Mouse (Mus musculus): ENCODE data around the gene Mmp9.
A peak's percentile ranks its signal among the peaks of the same experiment; 100 is the strongest.

- TF ChIP-seq POLR2A (IDR thresholded peaks at IDR 0.05; ENCODE audit: low read depth, low read length): no peak
- TF ChIP-seq CTCF (conservative IDR thresholded peaks at IDR 0.05; ENCODE audit: insufficient read depth, insufficient read length, low read depth, low read length): 0 out of 2 replicates have a peak, but pooled peaks have one; percentile 23
Measured at GRCm38 (mm10) chr2:164952448-164952847, 11.9 kb downstream of the Mmp9 start.

Measured in kidney, adult 2 months (tissue).